Mouse (Mus musculus) heart, embryonic 10.5 days (tissue): Measurements from ENCODE around the gene Hoxb7. TPM values are rescaled to one million over a fixed set of nuclear protein-coding genes. Genes with fewer than 3 reads are reported as not detected.
A peak's percentile ranks its signal among the peaks of the same experiment; 100 is the strongest.

Source experiments
- DNase-seq: peaks from one replicate; pipeline ENCODE4 v3.0.0-alpha.2; 2017; ENCODE audit warnings: low spot score
- H3K27ac ChIP-seq: fragments of 300-500 bp; sonication (generic); 2 replicates; pipeline ENCODE4 v1.5.1; 2016; ENCODE audit warnings: mild to moderate bottlenecking
- H3K27me3 ChIP-seq: fragments of 300-500 bp; sonication (generic); 2 replicates; pipeline ENCODE4 v1.6.1; 2016; ENCODE audit warnings: mild to moderate bottlenecking; ENCODE audit not compliant: poor library complexity, insufficient read depth, severe bottlenecking
- H3K36me3 ChIP-seq: fragments of 300-500 bp; sonication (generic); 2 replicates; pipeline ENCODE4 v1.6.1; 2016; ENCODE audit warnings: mild to moderate bottlenecking, moderate library complexity
- H3K4me1 ChIP-seq: fragments of 300-500 bp; sonication (generic); 2 replicates; pipeline ENCODE4 v1.6.1; 2016; ENCODE audit warnings: mild to moderate bottlenecking
- H3K4me3 ChIP-seq: fragments of 300-500 bp; sonication (generic); 2 replicates; pipeline ENCODE4 v1.5.1; 2016; ENCODE audit warnings: mild to moderate bottlenecking, moderate library complexity
- H3K9me3 ChIP-seq: fragments of 300-500 bp; sonication (generic); 2 replicates; pipeline ENCODE4 v1.6.1; 2016; ENCODE audit warnings: mild to moderate bottlenecking, moderate library complexity
- WGBS: fragments of 180-500 bp; shearing (Covaris S2); methylation state at CpG from one replicate; pipeline ENCODE4 v1.1.7; 2016; 5-methylcytosine and 5-hydroxymethylcytosine counted together
- polyA plus RNA-seq: library from polyadenylated mRNA; unstranded; fragments of >200 nt; fragmentation: Nextera tagmentation; extraction: Ambion mirVana; gene quantifications from 2 replicates; pipeline ENCODE4 v1.2.1, GENCODE M21; 2016

The Hoxb7 gene
- polyA plus RNA-seq, 1 experiment from 2014 or later, result 1.3 TPM

- no peak for DNase-seq
- WGBS, result 1% methylated on average over 69 of the region's 69 CpGs
- no peaks in the 10 kb centered on the region for H3K36me3 ChIP-seq
- peaks cover 33% of the 10 kb centered on the region for H3K4me1 ChIP-seq
- peak within 1 kb of the TSS; percentile 57 for H3K4me3 ChIP-seq
- peaks cover 100% of the 10 kb centered on the region for H3K27me3 ChIP-seq
- no peaks in the 10 kb centered on the region for H3K9me3 ChIP-seq
- H3K27ac ChIP-seq, result peak within 1 kb of the TSS; percentile 76
Observed at GRCm38 (mm10) chr11:96303151-96304099, 17.0 kb downstream of the Hoxb7 start, which contains the start of gene Hoxb5. Gene Hoxb5, plus strand, starts transcription at chr11:96303336.

- peak overlapping the region; percentile 46 for H3K4me3 ChIP-seq
- H3K27ac ChIP-seq, result peak overlapping the region; percentile 64
- WGBS, result 2% methylated on average over 38 of the region's 38 CpGs
- peaks cover 26% of the 10 kb centered on the region for H3K4me1 ChIP-seq
- H3K27me3 ChIP-seq, result peaks cover 100% of the 10 kb centered on the region
- H3K9me3 ChIP-seq, result no peaks in the 10 kb centered on the region
- no peaks in the 10 kb centered on the region for H3K36me3 ChIP-seq
- DNase-seq, result no peak
Observed at GRCm38 (mm10) chr11:96304381-96305195, 18.2 kb downstream of the Hoxb7 start.

GRCm38 (mm10) chr11:96305505-96306182, 19.2 kb downstream of the Hoxb7 start:
- H3K9me3 ChIP-seq, result no peaks in the 10 kb centered on the region
- peaks cover 18% of the 10 kb centered on the region for H3K4me1 ChIP-seq
- H3K4me3 ChIP-seq, result no peak overlapping the region
- 43% methylated on average over 6 of the region's 6 CpGs for WGBS
- peaks cover 100% of the 10 kb centered on the region for H3K27me3 ChIP-seq
- no peak overlapping the region for H3K27ac ChIP-seq
- DNase-seq, result no peak
- no peaks in the 10 kb centered on the region for H3K36me3 ChIP-seq

- no peaks in the 10 kb centered on the region for H3K9me3 ChIP-seq
- no peak for DNase-seq
- no peaks in the 10 kb centered on the region for H3K36me3 ChIP-seq
- no peak overlapping the region for H3K4me3 ChIP-seq
- 16% methylated on average over 7 of the region's 7 CpGs for WGBS
- no peak overlapping the region for H3K27ac ChIP-seq
- peaks cover 19% of the 10 kb centered on the region for H3K4me1 ChIP-seq
- H3K27me3 ChIP-seq, result peaks cover 100% of the 10 kb centered on the region
Observed at GRCm38 (mm10) chr11:96306183-96306907, 19.9 kb downstream of the Hoxb7 start.

- Histone ChIP-seq H3K4me1 (peaks cover 25% of the 10 kb centered on the region), H3K4me3 (no peak overlapping the region), H3K27ac (no peak overlapping the region), H3K27me3 (peaks cover 100% of the 10 kb centered on the region), H3K36me3 (no peaks in the 10 kb centered on the region), H3K9me3 (no peaks in the 10 kb centered on the region)
- WGBS, result 9% methylated on average over 13 of the region's 13 CpGs
- DNase-seq, result no peak
Observed at GRCm38 (mm10) chr11:96306908-96307269, 20.5 kb downstream of the Hoxb7 start.

- peaks cover 100% of the 10 kb centered on the region for H3K27me3 ChIP-seq
- H3K36me3 ChIP-seq, result no peaks in the 10 kb centered on the region
- H3K9me3 ChIP-seq, result no peaks in the 10 kb centered on the region
- H3K27ac ChIP-seq, result no peak overlapping the region
- peaks cover 24% of the 10 kb centered on the region for H3K4me1 ChIP-seq
- WGBS, result 16% methylated on average over 4 of the region's 4 CpGs
- no peak overlapping the region for H3K4me3 ChIP-seq
- no peak for DNase-seq
Observed at GRCm38 (mm10) chr11:96308763-96309162, 22.3 kb downstream of the Hoxb7 start.

GRCm38 (mm10) chr11:96309288-96309687, 22.9 kb downstream of the Hoxb7 start:
- Histone ChIP-seq H3K36me3 (no peaks in the 10 kb centered on the region), H3K4me3 (no peak overlapping the region), H3K4me1 (peaks cover 26% of the 10 kb centered on the region), H3K27me3 (peaks cover 100% of the 10 kb centered on the region), H3K27ac (no peak overlapping the region), H3K9me3 (no peaks in the 10 kb centered on the region)
- no peak for DNase-seq
- 15% methylated on average over 4 of the region's 4 CpGs for WGBS

- H3K4me3 ChIP-seq, result no peak overlapping the region
- 8% methylated on average over 20 of the region's 20 CpGs for WGBS
Observed at GRCm38 (mm10) chr11:96310183-96310938, 23.9 kb downstream of the Hoxb7 start.

GRCm38 (mm10) chr11:96311097-96311496, 24.7 kb downstream of the Hoxb7 start:
- Histone ChIP-seq H3K4me3 (peak overlapping the region; percentile 47), H3K27ac (no peak overlapping the region), H3K36me3 (no peaks in the 10 kb centered on the region), H3K9me3 (no peaks in the 10 kb centered on the region), H3K27me3 (peaks cover 100% of the 10 kb centered on the region), H3K4me1 (peaks cover 28% of the 10 kb centered on the region)
- no peak for DNase-seq
- 15% methylated on average over 6 of the region's 6 CpGs for WGBS

More at GRCm38 (mm10) chr11:96310183-96310938, 23.9 kb downstream of the Hoxb7 start:
- H3K4me1 ChIP-seq, result peaks cover 28% of the 10 kb centered on the region
- no peak for DNase-seq
- peaks cover 100% of the 10 kb centered on the region for H3K27me3 ChIP-seq
- H3K9me3 ChIP-seq, result no peaks in the 10 kb centered on the region
- H3K27ac ChIP-seq, result no peak overlapping the region
- no peaks in the 10 kb centered on the region for H3K36me3 ChIP-seq

GRCm38 (mm10) chr11:96311520-96312417, 25.3 kb downstream of the Hoxb7 start:
- peak; percentile 85 for DNase-seq
- H3K9me3 ChIP-seq, result no peaks in the 10 kb centered on the region
- peak overlapping the region; percentile 56; the same call in 1 of the 2 replicates for H3K27ac ChIP-seq
- WGBS, result 2% methylated on average over 31 of the region's 31 CpGs
- peaks cover 100% of the 10 kb centered on the region for H3K27me3 ChIP-seq
- H3K4me1 ChIP-seq, result peaks cover 28% of the 10 kb centered on the region
- H3K4me3 ChIP-seq, result peak overlapping the region; percentile 47
- H3K36me3 ChIP-seq, result no peaks in the 10 kb centered on the region

GRCm38 (mm10) chr11:96313134-96313533, 26.7 kb downstream of the Hoxb7 start:
- Histone ChIP-seq H3K27ac (no peak overlapping the region), H3K27me3 (peaks cover 100% of the 10 kb centered on the region)
- 26% methylated on average over 2 of the region's 2 CpGs for WGBS

More at GRCm38 (mm10) chr11:96313134-96313533, 26.7 kb downstream of the Hoxb7 start:
- Histone ChIP-seq H3K9me3 (no peaks in the 10 kb centered on the region), H3K4me3 (no peak overlapping the region), H3K4me1 (peaks cover 31% of the 10 kb centered on the region), H3K36me3 (no peaks in the 10 kb centered on the region)
- no peak for DNase-seq
